Mouse (Mus musculus) urinary bladder, postnatal 10 days (tissue): ENCODE measurements around the gene Ccdc181.
A peak's percentile ranks its signal among the peaks of the same experiment; 100 is the strongest.
"Not testable (repeated sequence)": the region's sequence is repeated elsewhere in the genome, so short reads cannot be mapped to it uniquely, and the experiment has no call there.

ENCODE experiments used
- DNase-seq: peaks from one replicate; pipeline ENCODE4 v3.0.0; 2022; ENCODE audit warnings: low spot score

Gene Ccdc181

GRCm38 (mm10) chr1:164275455-164275954 lies at the start of gene Ccdc181:
Gene Ccdc181 (plus strand): TSS chr1:164275585.
- DNase-seq, result peak; percentile 61

GRCm38 (mm10) chr1:164231937-164232570 lies 43.3 kb upstream of the Ccdc181 start:
- DNase-seq, result not testable (repeated sequence)

DNA sequence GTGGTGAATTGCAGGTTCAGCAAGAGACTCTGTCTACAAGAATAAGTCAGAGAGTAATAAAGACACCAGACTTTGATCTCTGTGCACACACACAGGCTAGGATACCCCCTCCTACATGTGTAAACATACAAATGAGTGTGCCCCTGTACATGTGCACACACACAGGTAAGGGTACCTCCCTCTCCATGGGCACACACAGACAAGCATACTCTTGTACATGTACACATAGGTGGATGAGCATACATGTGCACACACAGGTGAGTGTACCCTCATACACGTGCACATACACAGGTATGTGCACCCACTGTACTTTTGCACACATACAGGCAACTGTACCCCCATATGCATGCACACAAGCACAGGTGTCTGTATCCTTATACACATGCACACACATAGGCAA lies 41.9 kb upstream of the Ccdc181 start:
- no peak for DNase-seq

DNA sequence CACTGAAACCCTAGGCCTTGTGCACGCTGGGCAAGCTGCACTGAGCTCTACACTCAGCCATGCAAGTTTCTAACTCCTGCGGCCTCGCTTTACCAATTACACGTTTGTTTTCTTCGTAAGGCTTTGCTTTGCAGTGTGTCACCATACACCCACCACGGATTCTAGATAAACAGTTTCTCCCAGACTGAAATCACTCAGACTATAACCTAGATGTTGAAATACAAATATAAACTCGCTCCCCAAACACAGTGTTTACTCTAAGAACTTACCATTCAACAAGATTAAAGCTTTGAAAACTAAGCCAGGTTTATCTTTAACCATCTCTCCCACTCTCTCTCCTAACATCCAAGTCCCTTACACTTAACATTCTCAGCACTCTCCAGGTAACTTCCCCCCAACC lies 40.3 kb upstream of the Ccdc181 start:
- no peak for DNase-seq

- DNase-seq, result no peak
Measured at GRCm38 (mm10) chr1:164236078-164236477, 39.3 kb upstream of the Ccdc181 start.

DNA sequence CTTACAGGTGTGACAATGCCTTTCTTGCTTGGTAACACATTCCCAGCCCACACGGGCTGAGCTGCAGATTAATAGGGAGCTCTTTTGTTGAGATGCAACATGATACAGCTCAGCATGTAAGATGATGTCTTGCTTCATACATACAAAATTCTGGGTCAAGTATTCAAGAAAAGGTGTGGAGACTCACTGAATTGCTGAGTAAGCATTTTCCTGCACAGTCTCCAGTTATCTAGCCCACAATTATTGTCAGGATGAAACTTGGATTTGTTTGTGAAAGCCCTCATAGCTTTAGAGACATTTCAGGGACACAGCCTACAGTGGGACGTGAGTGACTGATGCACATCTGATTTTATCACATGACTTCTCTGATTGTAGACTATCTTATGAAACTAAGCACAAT lies 33.9 kb upstream of the Ccdc181 start:
- no peak for DNase-seq

GRCm38 (mm10) chr1:164242809-164243208 lies 32.6 kb upstream of the Ccdc181 start:
- DNase-seq, result no peak

DNA sequence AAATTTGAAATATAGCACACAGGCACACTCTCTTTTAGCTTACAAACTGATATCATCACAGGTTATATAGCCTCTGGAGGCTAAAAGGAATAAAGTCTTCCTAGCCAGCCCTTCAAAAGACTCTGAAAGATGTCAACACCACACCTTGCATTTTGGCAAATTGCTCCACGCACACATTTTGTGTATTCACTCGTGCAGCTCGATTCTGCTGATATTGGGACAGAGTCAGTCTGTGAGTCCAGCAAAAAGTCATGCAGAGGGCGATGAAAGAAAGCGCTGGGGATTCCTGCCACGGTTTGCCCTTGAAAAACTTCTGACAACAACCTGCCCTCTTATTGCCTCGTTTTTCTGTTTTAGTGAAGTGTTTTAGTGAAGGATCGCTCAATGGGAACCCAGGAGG lies 27.9 kb upstream of the Ccdc181 start:
- no peak for DNase-seq

GRCm38 (mm10) chr1:164247971-164248370 lies 27.4 kb upstream of the Ccdc181 start:
- no peak for DNase-seq

- DNase-seq, result peak; percentile 93
Measured at GRCm38 (mm10) chr1:164248465-164249331, 26.7 kb upstream of the Ccdc181 start, which contains the start of gene Slc19a2. Gene Slc19a2 (plus strand): TSS chr1:164249046.

- no peak for DNase-seq
Measured at GRCm38 (mm10) chr1:164249332-164249711, 26.1 kb upstream of the Ccdc181 start.

GRCm38 (mm10) chr1:164250391-164251150 lies 24.8 kb upstream of the Ccdc181 start:
- DNase-seq, result no peak

- DNase-seq, result no peak
Measured at GRCm38 (mm10) chr1:164251438-164251837, 23.9 kb upstream of the Ccdc181 start.

- no peak for DNase-seq
Measured at GRCm38 (mm10) chr1:164252551-164252950, 22.8 kb upstream of the Ccdc181 start.

- no peak for DNase-seq
Measured at GRCm38 (mm10) chr1:164254836-164255235, 20.5 kb upstream of the Ccdc181 start.

GRCm38 (mm10) chr1:164260171-164261028 lies 15.0 kb upstream of the Ccdc181 start:
- DNase-seq, result no peak

DNA sequence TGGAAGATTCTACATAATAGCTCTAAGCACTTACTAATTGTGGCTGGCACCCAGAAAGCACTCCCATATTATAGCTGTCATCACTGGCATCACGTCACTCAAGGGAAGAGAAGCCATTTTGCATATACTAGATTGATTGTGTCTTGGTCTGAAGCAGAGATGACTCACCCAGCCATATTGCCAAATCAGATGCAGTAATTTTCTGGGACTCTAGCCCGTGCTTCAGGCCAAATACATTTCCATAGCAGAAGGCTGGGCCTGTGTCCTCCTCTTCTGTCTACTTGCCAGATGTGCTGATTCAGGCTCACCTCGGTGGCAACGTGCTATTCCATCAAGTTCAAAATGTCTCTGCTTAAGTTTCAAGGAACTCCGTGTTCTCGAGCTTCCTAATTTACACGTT lies 13.8 kb upstream of the Ccdc181 start:
- DNase-seq, result no peak

DNA sequence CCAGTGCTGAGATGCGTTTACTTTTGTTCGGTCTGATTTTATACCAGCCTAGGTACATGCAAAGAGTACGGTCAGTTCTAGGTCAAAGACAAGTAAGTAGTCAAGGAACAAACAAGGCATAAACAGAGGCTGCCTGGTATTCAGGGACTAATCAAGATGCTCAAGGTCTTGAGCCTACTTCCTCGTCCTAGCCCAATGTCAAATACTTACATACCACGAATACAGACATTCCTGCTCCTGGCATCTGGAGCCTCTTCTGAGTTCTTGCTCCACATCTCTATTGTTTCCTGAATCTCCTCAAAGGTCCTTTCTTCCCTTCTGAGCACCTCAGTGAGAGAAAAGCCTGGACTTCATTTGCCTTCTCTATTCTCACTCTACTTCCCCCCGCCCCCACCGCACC lies 4.4 kb upstream of the Ccdc181 start:
- DNase-seq, result no peak

GRCm38 (mm10) chr1:164273659-164274058 lies 1.7 kb upstream of the Ccdc181 start:
- DNase-seq, result no peak

DNA sequence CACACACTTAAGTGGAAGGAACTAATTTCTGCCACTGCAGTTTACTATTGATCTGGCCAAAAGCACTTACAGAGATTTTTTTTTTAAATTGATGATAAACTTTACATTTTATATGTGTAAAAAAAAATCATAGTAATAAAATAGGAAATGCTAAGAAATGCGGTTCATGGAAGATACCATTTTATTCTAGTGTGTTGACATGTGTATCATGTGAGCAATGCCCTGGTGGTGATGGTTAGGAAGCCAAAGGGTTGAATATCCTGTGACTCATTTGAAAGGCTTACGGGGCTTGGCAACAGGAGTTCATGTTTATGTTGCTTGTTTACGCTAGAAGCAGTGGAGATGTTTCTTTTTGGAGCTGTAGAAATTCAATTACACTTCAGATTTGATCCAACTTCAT lies 1.2 kb downstream of the Ccdc181 start:
- no peak for DNase-seq

GRCm38 (mm10) chr1:164279332-164279731 lies 3.9 kb downstream of the Ccdc181 start:
- DNase-seq, result no peak

DNA sequence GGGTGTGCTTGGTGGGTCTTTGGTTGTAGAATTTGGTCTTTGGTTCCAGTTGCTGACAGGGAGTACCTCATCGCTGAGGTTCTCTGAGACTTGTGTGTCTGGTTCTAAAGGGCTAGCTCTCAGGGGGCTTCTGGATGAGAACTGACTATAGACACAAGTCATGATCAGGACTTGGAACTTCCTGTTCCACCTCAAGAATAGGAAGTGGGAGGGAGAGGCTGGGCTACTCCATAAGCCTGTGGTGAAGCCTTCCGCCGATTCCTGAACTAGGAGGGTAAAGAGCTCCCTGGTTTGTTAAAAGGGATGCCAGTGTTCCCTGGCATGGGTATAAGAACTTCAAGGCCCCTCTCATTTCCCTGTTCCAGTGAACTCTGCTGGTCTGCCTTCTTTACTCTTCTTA lies 8.6 kb downstream of the Ccdc181 start:
- DNase-seq, result no peak
